Mouse (Mus musculus) layer of hippocampus, adult 2 months (tissue): Measurements from ENCODE around the gene Tspan6. TPM values are rescaled to one million over a fixed set of nuclear protein-coding genes. Genes with fewer than 3 reads are reported as not detected.

Source experiments
- DNase-seq, 2 experiments: peaks; one replicate each; pipeline ENCODE4 v3.0.0; 2022; ENCODE audit warnings: low spot score in 2 of 2
- H3K27ac ChIP-seq: fragments of 200-600 bp; 2 replicates; pipeline ENCODE4 v1.8.1; 2022
- H3K4me3 ChIP-seq: fragments of 200-600 bp; 2 replicates; pipeline ENCODE4 v1.8.1; 2022; ENCODE audit warnings: mild to moderate bottlenecking
- CTCF ChIP-seq: fragments of 200-600 bp; conservative IDR thresholded peaks from 2 replicates; pipeline ENCODE4 v1.8.1; 2022; ENCODE audit warnings: antibody characterized with exemption, mild to moderate bottlenecking, moderate library complexity
- total RNA-seq, 2 experiments: library from RNA; stranded (reverse); gene quantifications; 2 replicates each; pipeline ENCODE4 v1.2.3; 2021

Tspan6 gene
- total RNA-seq, 2 experiments from 2014 or later = 14.3 to 17.6 TPM

GRCm38 (mm10) chrX:133869743-133870142 is 28.5 kb downstream of the Tspan6 start:
- H3K27ac ChIP-seq = no peak overlapping the region
- no peak overlapping the region for H3K4me3 ChIP-seq
- no peak for TF ChIP-seq CTCF

GRCm38 (mm10) chrX:133853637-133854036 is 44.6 kb downstream of the Tspan6 start:
- no peak for DNase-seq
- H3K4me3 ChIP-seq = no peak overlapping the region
- no peak overlapping the region for H3K27ac ChIP-seq
- no peak for TF ChIP-seq CTCF

More at GRCm38 (mm10) chrX:133869743-133870142, 28.5 kb downstream of the Tspan6 start:
- no peak for DNase-seq

- H3K4me3 ChIP-seq = no peak within 1 kb of the TSS
- H3K27ac ChIP-seq = no peak within 1 kb of the TSS
- no peak for TF ChIP-seq CTCF
- no peak for DNase-seq
Measured at GRCm38 (mm10) chrX:133850680-133851079, 47.5 kb downstream of the Tspan6 start, which contains the start of gene Tnmd. Tnmd (plus strand) TSS chrX:133850980.

Other genes starting within 250 kb of the Tspan6 start
- gene Pcdh19, start 209.4 kb downstream of the Tspan6 start, total RNA-seq = 10 to 100 TPM; 67.1 to 80.2 TPM
- gene Tnmd, start 47.4 kb downstream of the Tspan6 start, total RNA-seq = not detected
- gene Srpx2, start 10.0 kb upstream of the Tspan6 start, total RNA-seq = under 1 TPM; 0.51 to 0.96 TPM
- gene Sytl4, start 83.4 kb upstream of the Tspan6 start, total RNA-seq = 1 to 10 TPM; 1.5 TPM
- 100 to 1,000 TPM in 1 of 2 experiments, 10 to 100 TPM in 1; 92.6 to 104 TPM for gene Cstf2, start 160.8 kb upstream of the Tspan6 start, total RNA-seq